Mouse (Mus musculus) liver, embryonic 13.5 days (tissue): ENCODE measurements around the gene Catip. TPM values are rescaled to one million over a fixed set of nuclear protein-coding genes. Genes with fewer than 3 reads are reported as not detected.

Experiments
- ATAC-seq: fragments of 200-750 bp; cut with Nextera tagmentation; 2 replicates; pipeline ENCODE4 v1.8.0; 2017; ENCODE audit warnings: low read depth, mild to moderate bottlenecking, moderate number of reproducible peaks, moderate library complexity
- DNase-seq: peaks from one replicate; pipeline ENCODE4 v3.0.0; 2022
- H3K27ac ChIP-seq: fragments of 300-500 bp; sonication (generic); 2 replicates; pipeline ENCODE4 v1.5.1; 2015; ENCODE audit warnings: moderate library complexity, mild to moderate bottlenecking, inconsistent platforms
- H3K27me3 ChIP-seq: fragments of 300-500 bp; sonication (generic); 2 replicates; pipeline ENCODE4 v1.6.1; 2015; ENCODE audit warnings: mild to moderate bottlenecking, inconsistent platforms
- H3K36me3 ChIP-seq: fragments of 300-500 bp; sonication (generic); 2 replicates; pipeline ENCODE4 v1.6.1; 2015; ENCODE audit warnings: mild to moderate bottlenecking, inconsistent platforms
- H3K4me1 ChIP-seq: fragments of 300-500 bp; sonication (generic); replicated peaks from 2 replicates; pipeline ENCODE4 v1.6.1; 2015; ENCODE audit warnings: inconsistent platforms
- H3K4me2 ChIP-seq: fragments of 300-500 bp; sonication (generic); 2 replicates; pipeline ENCODE4 v1.6.1; 2015; ENCODE audit warnings: inconsistent platforms, mild to moderate bottlenecking, moderate library complexity
- H3K4me3 ChIP-seq: fragments of 300-500 bp; sonication (generic); replicated peaks from 2 replicates; pipeline ENCODE4 v1.5.1; 2015; ENCODE audit warnings: mild to moderate bottlenecking, inconsistent platforms
- H3K9ac ChIP-seq: fragments of 300-500 bp; sonication (generic); 2 replicates; pipeline ENCODE4 v1.6.1; 2015; ENCODE audit warnings: mild to moderate bottlenecking, inconsistent platforms
- H3K9me3 ChIP-seq: fragments of 300-500 bp; sonication (generic); replicated peaks from 2 replicates; pipeline ENCODE4 v1.6.1; 2016; ENCODE audit warnings: inconsistent platforms
- WGBS: fragments of 180-500 bp; shearing (Covaris S2); methylation state at CpG from one replicate; pipeline ENCODE4 v1.1.7; 2015; ENCODE audit not compliant: insufficient replicate concordance; 5-methylcytosine and 5-hydroxymethylcytosine counted together
- polyA plus RNA-seq: library from polyadenylated mRNA; unstranded; fragments of >200 nt; fragmentation: Nextera tagmentation; extraction: Ambion mirVana; gene quantifications from 2 replicates; pipeline ENCODE4 v1.2.1, GENCODE M21; 2015

Gene Catip
- polyA plus RNA-seq, 1 experiment from 2014 or later: 0.13 TPM

DNA sequence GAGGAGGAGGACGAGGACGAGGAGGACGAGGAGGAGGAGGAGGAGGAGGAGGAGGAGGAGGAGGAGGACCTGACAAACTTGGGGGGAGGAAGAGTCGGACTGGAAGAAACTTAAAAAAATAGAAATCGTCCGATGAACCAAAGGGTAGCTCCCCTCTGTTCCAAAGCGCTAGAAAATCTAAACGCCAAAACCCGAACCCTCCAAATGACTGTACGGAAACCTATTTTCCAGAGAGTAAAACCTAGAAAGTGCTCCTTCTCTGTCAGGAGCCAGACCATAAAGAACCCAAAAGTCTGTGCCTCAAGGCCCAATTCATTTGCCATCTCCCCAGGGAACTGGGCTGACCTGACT is 24.4 kb downstream of the Catip start:
- H3K27me3 ChIP-seq: no peaks in the 10 kb centered on the region
- peak overlapping the region; percentile 81 for H3K9ac ChIP-seq
- peak overlapping the region; percentile 69 for H3K4me3 ChIP-seq
- no peaks in the 10 kb centered on the region for H3K36me3 ChIP-seq
- peak overlapping the region; percentile 78 for H3K4me2 ChIP-seq
- no peaks in the 10 kb centered on the region for H3K9me3 ChIP-seq
- peaks cover 76% of the 10 kb centered on the region for H3K4me1 ChIP-seq
- DNase-seq: no peak
- no peak for ATAC-seq
- WGBS: 49% methylated on average over 7 of the region's 10 CpGs
- peak overlapping the region; percentile 92 for H3K27ac ChIP-seq

DNA sequence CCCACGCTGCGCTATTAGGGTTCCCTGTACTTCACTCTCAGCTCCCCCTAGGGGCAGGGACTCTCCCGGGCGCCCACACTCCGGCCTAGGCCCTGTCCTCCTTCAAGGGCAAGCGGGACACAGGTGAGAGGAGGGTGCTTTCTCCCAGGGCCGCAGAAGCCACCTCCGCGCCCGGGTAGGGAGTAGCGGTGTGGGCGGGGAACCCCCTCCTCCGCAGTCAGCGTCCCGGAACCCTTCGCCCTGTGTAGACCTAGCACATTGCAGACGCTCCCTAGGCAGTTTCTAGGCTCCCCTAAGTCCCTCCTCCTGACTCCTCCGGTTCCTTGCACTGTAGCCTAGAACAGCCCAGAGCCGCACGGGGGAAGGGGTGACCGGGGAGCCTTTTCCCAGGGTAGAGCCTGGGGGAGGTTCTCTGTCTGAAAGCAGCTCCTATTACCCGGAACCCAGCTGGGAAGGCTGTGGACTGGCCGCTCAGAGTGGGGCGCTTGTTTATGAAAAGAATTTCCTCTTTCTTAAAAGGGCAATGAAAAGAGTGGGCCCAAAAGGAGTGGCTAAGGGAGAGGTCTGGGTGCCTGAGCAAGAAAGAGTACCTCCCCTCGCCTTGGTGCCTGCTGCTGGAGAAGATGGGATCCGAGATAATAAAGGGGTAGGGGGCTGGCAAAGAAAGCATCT is 24.9 kb downstream of the Catip start:
- peaks cover 71% of the 10 kb centered on the region for H3K4me1 ChIP-seq

DNA sequence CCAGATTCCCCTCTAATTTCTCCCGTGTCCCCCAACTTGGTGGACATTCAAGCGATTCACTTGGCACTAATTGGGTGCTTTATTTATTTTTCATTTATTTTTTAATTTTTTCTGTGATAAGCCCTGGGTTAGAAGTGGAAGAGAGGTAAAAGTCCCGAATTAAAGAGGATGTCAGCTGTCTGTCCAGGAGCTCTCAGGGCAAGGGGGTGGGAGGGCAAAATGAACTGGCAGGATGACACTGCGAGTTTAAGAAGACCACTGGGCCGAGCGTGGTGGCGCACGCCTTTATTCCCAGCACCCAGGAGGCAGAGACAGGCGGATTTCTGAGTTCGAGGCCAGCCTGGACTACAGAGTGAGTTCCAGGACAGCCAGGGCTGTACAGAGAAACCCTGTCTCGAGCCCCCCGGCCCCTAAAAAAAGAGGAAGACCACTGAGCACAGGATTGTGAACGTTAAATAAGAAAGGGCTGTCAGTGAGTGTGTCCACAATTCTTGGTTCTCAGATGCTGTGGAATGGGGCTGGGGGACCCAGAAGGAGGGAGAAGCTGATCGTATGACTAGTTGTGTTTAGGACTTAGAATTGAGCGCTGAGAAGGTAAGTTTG is 25.6 kb downstream of the Catip start:
- H3K27me3 ChIP-seq: no peaks in the 10 kb centered on the region
- WGBS: 36% methylated on average over 15 of the region's 15 CpGs
- H3K36me3 ChIP-seq: no peaks in the 10 kb centered on the region
- peak overlapping the region; percentile 78 for H3K4me2 ChIP-seq
- peak overlapping the region; percentile 92 for H3K27ac ChIP-seq
- peak overlapping the region; percentile 81 for H3K9ac ChIP-seq
- peaks cover 70% of the 10 kb centered on the region for H3K4me1 ChIP-seq
- H3K4me3 ChIP-seq: peak overlapping the region; percentile 69
- ATAC-seq (no peak), DNase-seq (no peak)
- no peaks in the 10 kb centered on the region for H3K9me3 ChIP-seq

More for the DNA sequence above, 24.9 kb downstream of the Catip start:
- peak; percentile 88 for DNase-seq
- no peaks in the 10 kb centered on the region for H3K36me3 ChIP-seq
- no peaks in the 10 kb centered on the region for H3K27me3 ChIP-seq
- WGBS: 1% methylated on average over 26 of the region's 26 CpGs
- peak overlapping the region; percentile 81 for H3K9ac ChIP-seq
- H3K4me2 ChIP-seq: peak overlapping the region; percentile 78
- H3K27ac ChIP-seq: peak overlapping the region; percentile 92
- H3K9me3 ChIP-seq: no peaks in the 10 kb centered on the region
- H3K4me3 ChIP-seq: peak overlapping the region; percentile 69
- ATAC-seq: peak; percentile 78

DNA sequence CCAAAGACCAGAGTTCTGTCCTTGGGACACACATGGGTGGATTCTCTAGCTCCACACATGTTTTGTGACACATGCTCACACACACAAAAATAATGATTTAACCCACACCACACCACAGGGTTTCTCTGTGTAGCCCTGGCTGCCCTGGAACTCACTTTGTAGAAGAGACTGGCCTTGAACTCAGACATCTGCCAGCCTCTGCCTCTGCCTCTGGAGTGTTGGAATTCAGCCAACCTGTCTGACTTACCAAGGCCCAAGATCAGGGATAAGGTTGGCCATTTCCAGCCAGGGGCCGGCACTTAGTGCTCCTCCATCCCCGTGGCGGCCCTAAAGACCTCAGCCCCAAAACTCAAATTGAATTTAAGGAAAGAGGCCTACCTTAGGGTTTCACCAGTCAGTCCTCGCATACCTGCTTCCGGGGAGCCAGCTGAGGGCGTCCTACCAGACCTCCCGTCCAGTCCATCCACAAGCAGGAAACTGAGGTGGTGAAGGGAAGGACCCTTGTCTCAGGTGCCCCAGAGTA is 26.6 kb downstream of the Catip start:
- Histone ChIP-seq H3K9ac (no peak overlapping the region), H3K27ac (peak overlapping the region; percentile 92), H3K4me3 (no peak overlapping the region), H3K27me3 (no peaks in the 10 kb centered on the region), H3K9me3 (no peaks in the 10 kb centered on the region), H3K4me2 (no peak overlapping the region), H3K4me1 (peaks cover 73% of the 10 kb centered on the region), H3K36me3 (peaks cover 6% of the 10 kb centered on the region)
- DNase-seq: no peak
- ATAC-seq: no peak
- 86% methylated on average over 7 of the region's 7 CpGs for WGBS

DNA sequence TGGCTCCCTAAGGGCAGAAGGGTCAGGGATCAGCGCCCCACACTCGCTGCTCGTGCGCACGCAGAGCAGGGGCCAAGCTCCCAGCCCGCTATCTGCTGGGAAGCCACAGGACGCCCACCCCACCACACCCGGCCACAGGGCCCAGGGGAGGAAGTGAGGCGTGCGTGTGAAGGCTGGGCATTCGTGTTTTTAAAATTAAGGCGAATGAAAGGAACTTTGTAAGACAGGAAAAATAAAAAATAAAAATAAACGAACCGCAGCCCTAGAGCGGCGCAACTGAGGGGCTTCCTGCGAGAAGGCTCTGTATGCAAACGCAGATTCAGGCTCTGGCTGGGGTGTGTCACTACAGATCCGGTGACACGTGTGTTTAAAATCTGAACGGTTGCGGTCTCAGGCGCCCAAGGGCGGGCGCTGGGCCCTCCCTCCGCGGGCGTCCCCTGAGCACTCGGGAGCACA is 28.0 kb downstream of the Catip start:
- Histone ChIP-seq H3K4me3 (peak overlapping the region; percentile 86), H3K4me1 (peaks cover 75% of the 10 kb centered on the region), H3K27ac (peak overlapping the region; percentile 97), H3K36me3 (peaks cover 20% of the 10 kb centered on the region), H3K4me2 (peak overlapping the region; percentile 96), H3K9ac (peak overlapping the region; percentile 56), H3K27me3 (no peaks in the 10 kb centered on the region), H3K9me3 (no peaks in the 10 kb centered on the region)
- DNase-seq (peak; percentile 50), ATAC-seq (peak; percentile 16)
- 3% methylated on average over 29 of the region's 29 CpGs for WGBS

DNA sequence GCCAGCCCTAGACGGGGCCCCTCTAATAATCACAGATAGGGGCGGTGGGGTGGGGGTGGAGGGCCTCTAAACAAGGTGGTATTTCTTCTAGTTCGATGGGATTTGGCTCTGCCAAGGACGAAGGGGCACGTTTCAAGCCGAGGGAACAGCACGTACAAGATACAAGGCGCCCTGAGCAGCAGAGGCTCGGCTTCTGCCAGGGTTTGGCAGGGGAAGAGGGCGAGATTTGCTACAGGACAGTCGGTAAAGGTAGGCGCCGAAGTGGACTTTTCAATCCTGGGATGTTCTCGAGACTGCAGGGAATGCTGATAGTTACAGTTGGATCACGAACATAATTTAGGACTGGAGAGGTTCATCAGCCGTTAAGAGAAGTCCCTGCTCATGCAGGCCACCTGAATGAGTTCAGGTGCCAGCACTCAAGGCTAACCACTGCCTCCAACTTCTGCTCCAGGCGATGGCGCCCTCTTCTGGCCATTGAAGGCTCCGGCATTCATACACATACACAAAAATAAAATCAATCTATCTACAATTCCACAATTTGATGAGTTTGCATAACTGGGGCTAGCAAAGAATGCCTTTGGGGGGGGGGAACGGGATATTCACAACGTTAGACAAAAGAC is 28.5 kb downstream of the Catip start:
- H3K9me3 ChIP-seq: no peaks in the 10 kb centered on the region
- H3K27ac ChIP-seq: peak overlapping the region; percentile 97
- peaks cover 25% of the 10 kb centered on the region for H3K36me3 ChIP-seq
- no peak for ATAC-seq
- H3K27me3 ChIP-seq: no peaks in the 10 kb centered on the region
- DNase-seq: peak; percentile 70
- peak overlapping the region; percentile 98 for H3K9ac ChIP-seq
- peak overlapping the region; percentile 96 for H3K4me2 ChIP-seq
- H3K4me3 ChIP-seq: peak overlapping the region; percentile 86
- peaks cover 76% of the 10 kb centered on the region for H3K4me1 ChIP-seq
- 4% methylated on average over 21 of the region's 21 CpGs for WGBS

DNA sequence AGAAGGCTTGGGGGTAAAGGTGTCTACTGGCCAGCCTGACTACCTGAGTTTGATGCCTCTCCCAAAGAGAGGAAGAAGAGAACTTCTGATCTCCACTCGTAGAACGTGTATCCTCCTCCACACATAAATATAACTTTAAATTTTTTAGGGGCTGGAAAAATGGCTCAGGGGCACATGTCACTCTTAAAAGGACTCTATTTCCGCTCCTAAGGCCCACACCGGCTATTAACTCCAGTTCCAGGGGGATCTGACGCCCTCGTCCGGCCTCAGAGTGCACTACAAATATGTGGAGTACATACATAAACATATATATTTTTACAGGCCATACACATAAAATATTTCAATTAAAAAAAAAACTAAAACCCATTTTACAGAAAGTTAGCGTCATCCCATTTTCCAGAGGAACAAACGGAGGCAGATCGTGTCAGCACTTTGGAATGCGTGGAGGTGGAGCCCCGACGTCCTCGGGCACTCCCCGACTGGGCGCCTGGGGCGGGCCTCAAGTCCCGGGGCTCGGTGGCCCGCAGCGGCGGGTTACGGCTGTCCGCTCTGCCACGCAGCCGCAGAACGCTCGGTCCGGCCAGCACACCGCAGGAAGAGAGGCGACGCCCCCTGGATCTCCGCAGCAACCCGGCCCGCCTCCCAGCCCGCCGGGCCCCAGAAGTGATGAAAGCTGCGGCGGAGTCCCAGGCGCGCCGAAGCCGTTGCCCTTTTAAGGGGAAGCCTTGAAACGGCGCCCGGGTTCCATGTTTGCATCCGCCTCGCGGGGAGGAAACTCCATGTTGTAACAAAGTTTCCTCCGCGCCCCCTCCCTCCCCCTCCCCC is 29.2 kb downstream of the Catip start, which contains the start of gene Ctdsp1:
Ctdsp1 (plus strand) TSS at position 586 of the 825 bp plus-strand sequence.
- peak within 1 kb of the TSS; percentile 97 for H3K27ac ChIP-seq
- no peaks in the 10 kb centered on the region for H3K9me3 ChIP-seq
- H3K4me3 ChIP-seq: peak within 1 kb of the TSS; percentile 86
- DNase-seq: peak; percentile 89
- peak within 1 kb of the TSS; percentile 96 for H3K4me2 ChIP-seq
- H3K4me1 ChIP-seq: peaks cover 79% of the 10 kb centered on the region
- WGBS: 3% methylated on average over 51 of the region's 51 CpGs
- H3K9ac ChIP-seq: peak within 1 kb of the TSS; percentile 98
- peaks cover 27% of the 10 kb centered on the region for H3K36me3 ChIP-seq
- peak; percentile 67 for ATAC-seq
- no peaks in the 10 kb centered on the region for H3K27me3 ChIP-seq

DNA sequence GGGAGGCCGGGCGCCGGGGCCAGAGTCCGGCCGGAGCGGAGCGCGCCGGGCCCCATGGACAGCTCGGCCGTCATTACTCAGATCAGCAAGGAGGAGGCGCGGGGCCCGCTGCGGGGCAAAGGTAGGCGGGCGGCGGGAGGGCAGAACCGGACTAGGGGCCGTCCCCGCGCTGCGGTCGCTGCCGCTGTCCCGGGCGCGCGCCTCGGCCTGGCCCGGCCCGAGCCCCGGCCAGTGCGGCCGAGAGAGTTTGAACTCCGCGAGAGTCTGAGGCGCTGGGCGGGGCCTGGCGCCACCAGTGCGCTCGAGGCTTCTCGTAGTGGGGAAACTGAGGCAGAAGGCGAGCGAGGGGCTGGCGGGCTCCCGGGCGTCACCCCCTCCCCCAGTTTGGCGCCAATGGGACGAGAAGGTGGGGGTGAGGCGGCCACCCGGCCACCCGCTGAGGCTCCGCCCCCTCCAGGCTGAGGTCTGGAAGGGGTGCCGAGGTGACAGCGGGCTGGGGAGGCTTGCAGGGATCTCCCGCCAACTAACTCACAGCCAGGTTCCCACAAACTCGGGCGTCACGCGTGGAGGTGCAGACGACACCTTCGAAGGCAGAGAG is 30.0 kb downstream of the Catip start:
- peak; percentile 52 for ATAC-seq
- WGBS: 0% methylated on average over 62 of the region's 63 CpGs
- Histone ChIP-seq H3K4me1 (peaks cover 82% of the 10 kb centered on the region), H3K9ac (peak overlapping the region; percentile 98), H3K4me3 (peak overlapping the region; percentile 86), H3K4me2 (peak overlapping the region; percentile 96), H3K36me3 (peaks cover 27% of the 10 kb centered on the region), H3K9me3 (no peaks in the 10 kb centered on the region), H3K27me3 (no peaks in the 10 kb centered on the region), H3K27ac (peak overlapping the region; percentile 97)
- peak; percentile 75 for DNase-seq

DNA sequence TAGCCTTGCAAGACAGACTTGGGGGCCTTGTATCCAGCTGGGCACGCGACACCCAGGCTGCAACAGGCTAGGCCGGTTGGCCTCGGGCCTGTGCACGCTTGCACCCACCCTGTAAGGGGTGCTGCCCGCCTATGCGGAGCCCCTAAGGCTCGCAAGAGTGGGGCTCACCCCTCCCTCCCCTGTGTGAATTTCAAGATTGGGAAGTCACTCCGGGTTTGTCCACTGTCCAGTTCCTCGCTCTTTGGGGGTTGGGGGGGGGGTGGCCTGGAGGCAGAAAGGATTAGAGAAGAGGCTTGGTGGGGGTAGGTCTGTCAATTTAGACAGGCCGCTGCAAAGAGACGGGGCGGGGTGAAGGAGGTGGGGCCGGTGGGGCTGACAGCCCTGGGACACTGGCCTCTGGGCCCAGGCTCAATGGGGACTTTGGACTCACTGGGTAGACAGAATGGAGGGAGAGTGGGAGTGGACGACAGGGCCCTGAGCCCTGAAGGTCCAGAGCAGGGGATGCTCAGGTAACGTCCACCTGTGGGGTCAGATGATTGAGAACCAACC is 30.6 kb downstream of the Catip start:
- Histone ChIP-seq H3K4me2 (peak overlapping the region; percentile 96), H3K9me3 (no peaks in the 10 kb centered on the region), H3K27ac (peak overlapping the region; percentile 97), H3K27me3 (no peaks in the 10 kb centered on the region), H3K9ac (peak overlapping the region; percentile 98), H3K4me1 (peaks cover 77% of the 10 kb centered on the region), H3K36me3 (peaks cover 27% of the 10 kb centered on the region), H3K4me3 (peak overlapping the region; percentile 86)
- no peak for DNase-seq
- peak; percentile 6 for ATAC-seq
- WGBS: 7% methylated on average over 16 of the region's 16 CpGs

DNA sequence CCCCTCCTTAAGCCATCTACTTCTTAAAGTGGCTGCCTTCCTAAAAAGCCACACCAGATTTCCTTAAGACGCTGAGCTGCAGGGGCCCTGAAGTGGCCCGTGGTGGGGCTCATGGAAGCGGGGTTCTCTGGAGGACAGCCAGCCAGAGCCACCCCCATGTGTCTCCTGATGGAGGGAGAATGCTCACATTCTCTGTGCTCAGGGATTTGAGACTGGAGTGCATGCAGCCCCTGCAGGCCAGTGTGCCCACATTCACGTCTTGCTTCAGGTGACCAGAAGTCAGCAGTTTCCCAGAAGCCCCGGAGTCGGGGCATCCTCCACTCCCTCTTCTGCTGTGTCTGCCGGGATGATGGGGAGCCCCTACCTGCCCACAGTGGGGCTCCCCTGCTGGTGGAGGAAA is 31.1 kb downstream of the Catip start:
- Histone ChIP-seq H3K36me3 (peaks cover 27% of the 10 kb centered on the region), H3K4me1 (peaks cover 77% of the 10 kb centered on the region), H3K4me2 (peak overlapping the region; percentile 96), H3K9ac (peak overlapping the region; percentile 98), H3K9me3 (no peaks in the 10 kb centered on the region), H3K27me3 (no peaks in the 10 kb centered on the region), H3K27ac (peak overlapping the region; percentile 97), H3K4me3 (peak overlapping the region; percentile 86)
- ATAC-seq (no peak), DNase-seq (no peak)
- WGBS: 47% methylated on average over 7 of the region's 7 CpGs
